In the genomic region with DNA sequence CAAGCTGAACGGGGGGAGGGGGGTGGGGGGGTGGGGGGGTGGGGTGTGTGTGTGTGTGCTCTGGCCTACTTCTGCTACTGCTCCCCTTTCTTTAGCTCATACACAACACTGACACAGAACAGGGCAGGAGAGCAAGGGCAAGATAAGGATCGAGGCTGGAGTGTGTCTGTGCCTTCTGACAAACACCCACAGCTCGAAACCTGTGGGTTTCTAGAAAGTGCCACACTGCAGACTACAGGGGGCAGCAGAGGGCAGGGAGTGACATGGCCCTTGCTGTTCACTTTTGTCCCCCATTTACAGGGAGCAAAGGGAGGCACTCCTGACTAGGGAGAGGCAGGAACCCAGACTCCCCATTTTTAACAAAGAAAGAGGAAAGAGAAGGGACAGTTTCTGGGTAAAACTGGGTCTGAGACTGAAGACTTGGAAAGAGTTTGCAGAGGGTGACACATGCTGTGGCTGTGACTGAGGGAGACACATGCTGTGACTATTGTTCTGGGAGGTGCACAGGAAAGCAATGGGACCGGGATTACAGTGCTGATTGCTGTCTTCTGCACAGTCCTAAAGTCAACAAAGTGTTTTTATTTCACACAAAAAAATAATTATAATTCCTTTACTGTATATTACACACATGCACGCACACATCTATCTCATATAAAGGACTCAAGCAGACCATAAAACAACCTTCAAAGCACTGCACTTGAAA, we compare ENCODE assay signal across 10 mouse cellular contexts. TPM values are rescaled to one million over a fixed set of nuclear protein-coding genes. Genes with fewer than 3 reads are reported as not detected.
A peak's percentile ranks its signal among the peaks of the same experiment; 100 is the strongest.
DNase-seq lines count a peak whose midpoint lies in the region; ATAC-seq lines count a peak whose summit lies in the region.
"Had no signal": no experiment of that assay in that cellular context is flagged by ENCODE, and none has a peak within 500 bp of the region (broad histone marks: within the 10 kb centered on the region; RNA-seq: fewer than 3 reads in every experiment).

No protein-coding gene starts in this region.

- no peak overlapping the region for H3K4me2 ChIP-seq in forebrain, embryonic 11.5 days (ENCODE audit: low read depth, low read length, severe bottlenecking)
- H3K4me2 ChIP-seq in kidney, embryonic 16.5 days (replicated peaks; ENCODE audit: low read depth, low read length): no peak overlapping the region
- H3K4me2 ChIP-seq: heart, embryonic 15.5 days; stomach, embryonic 15.5 days had no signal

- DNase-seq in cerebellum, adult 8-10 months: peak; percentile 10
- no peak for DNase-seq in cerebellum, adult 9-10 months
- DNase-seq in urinary bladder, adult 2 months (ENCODE audit: low spot score): peak; percentile 36
- DNase-seq in urinary bladder, adult 18-20 months (ENCODE audit: low spot score in 2 of 2): no peak
- DNase-seq in forebrain, embryonic 11.5 days (ENCODE audit: low spot score): peak; percentile 74
- peak; percentile 54 to 84 for DNase-seq in spleen, postnatal 4 days (ENCODE audit: low spot score in 2 of 2)

- H3K9ac ChIP-seq in forebrain, embryonic 11.5 days (ENCODE audit: low read length): no peak overlapping the region
- H3K9ac ChIP-seq in kidney, embryonic 16.5 days (replicated peaks; ENCODE audit: low read length): no peak overlapping the region
- H3K9ac ChIP-seq: heart, embryonic 15.5 days; stomach, embryonic 15.5 days had no signal

- H3K27me3 ChIP-seq in forebrain, embryonic 11.5 days (ENCODE audit: control insufficient read depth, insufficient read depth, low read length): no peaks in the 10 kb centered on the region
- no peaks in the 10 kb centered on the region for H3K27me3 ChIP-seq in kidney, embryonic 16.5 days (ENCODE audit: insufficient read depth, low read length)
- H3K27me3 ChIP-seq: heart, embryonic 15.5 days; stomach, embryonic 15.5 days had no signal

- no peak overlapping the region for H3K4me3 ChIP-seq in forebrain, embryonic 11.5 days (ENCODE audit: low read depth, low read length)
- no peak overlapping the region for H3K4me3 ChIP-seq in kidney, embryonic 16.5 days (ENCODE audit: low read length)
- H3K4me3 ChIP-seq: heart, embryonic 15.5 days; stomach, embryonic 15.5 days had no signal

- no peaks in the 10 kb centered on the region; the same call in 1 of the 2 replicates for H3K36me3 ChIP-seq in forebrain, embryonic 11.5 days (ENCODE audit: control insufficient read depth, insufficient read depth, low read length)
- H3K36me3 ChIP-seq in kidney, embryonic 16.5 days (ENCODE audit: insufficient read depth, low read length): 0 out of 2 replicates have a peak, but pooled peaks cover 5% of the 10 kb centered on the region
- H3K36me3 ChIP-seq: heart, embryonic 15.5 days had no signal

- no peaks in the 10 kb centered on the region for H3K9me3 ChIP-seq in forebrain, embryonic 11.5 days (ENCODE audit: control insufficient read depth, low read length)
- peaks cover 5% of the 10 kb centered on the region; the same call in 1 of the 2 replicates for H3K9me3 ChIP-seq in kidney, embryonic 16.5 days (ENCODE audit: low read length)
- H3K9me3 ChIP-seq: heart, embryonic 15.5 days; stomach, embryonic 15.5 days had no signal

- 54% methylated on average over 5 of the region's 5 CpGs for WGBS in forebrain, embryonic 11.5 days
- WGBS in kidney, embryonic 16.5 days: 63% methylated on average over 5 of the region's 5 CpGs

- no peaks in the 10 kb centered on the region for H3K4me1 ChIP-seq in forebrain, embryonic 11.5 days (replicated peaks; ENCODE audit: control insufficient read depth, insufficient read depth, low read length)
- H3K4me1 ChIP-seq in kidney, embryonic 16.5 days (ENCODE audit: insufficient read depth, low read length): peaks cover 1% of the 10 kb centered on the region; the same call in 1 of the 2 replicates

- H3K27ac ChIP-seq in forebrain, embryonic 11.5 days (ENCODE audit: low read depth, low read length): no peak overlapping the region
- no peak overlapping the region for H3K27ac ChIP-seq in kidney, embryonic 16.5 days (ENCODE audit: low read length)
- H3K27ac ChIP-seq: heart, embryonic 15.5 days; stomach, embryonic 15.5 days had no signal

- ATAC-seq in forebrain, embryonic 11.5 days (replicated peaks; ENCODE audit: low FRiP score): peak; percentile 69
- peak; percentile 50; the same call in 1 of the 2 replicates for ATAC-seq in kidney, embryonic 16.5 days (ENCODE audit: low FRiP score, low TSS enrichment)
- peak; percentile 82 for ATAC-seq in megakaryocyte, adult 5-6 weeks (ENCODE audit: poor library complexity, severe bottlenecking)

RNA-seq across cellular contexts. Expression of gene Panx1, which starts 16.1 kb away (rescaled TPM):
- 18.6 and 21.8 TPM in 2 replicates for polyA plus RNA-seq in urinary bladder, adult 2 months (2012; rRNA removed)
- 103 and 115 TPM in 2 replicates for polyA plus RNA-seq in forebrain, embryonic 11.5 days (2014; fragmentation: Nextera tagmentation; extraction: Ambion mirVana)
- polyA plus RNA-seq in kidney, embryonic 16.5 days (2015; fragmentation: Nextera tagmentation; extraction: Ambion mirVana): 40.7 and 42.6 TPM in 2 replicates
- 13.9 and 15.1 TPM in 2 replicates for total RNA-seq in megakaryocyte, adult 5-6 weeks (2015)
- total RNA-seq in megakaryocyte, adult 5-6 weeks (2017): 10.2 and 11.5 TPM in 2 replicates

Comparison
In these comparisons a context has a peak if more than half of its experiments do, and no peak if none do; other contexts are left out.
1. DNase-seq: peak in cerebellum, adult 8-10 months (single experiment), urinary bladder, adult 2 months (single experiment), forebrain, embryonic 11.5 days (single experiment) and spleen, postnatal 4 days (2 of 2); none in cerebellum, adult 9-10 months (single experiment) and urinary bladder, adult 18-20 months (0 of 2).
2. Peak in every context shown above with its lines, with median percentiles within 50 percentile points of each other: ATAC-seq.